Comparison of ENCODE assay signal across 12 mouse cellular contexts in the genomic region with DNA sequence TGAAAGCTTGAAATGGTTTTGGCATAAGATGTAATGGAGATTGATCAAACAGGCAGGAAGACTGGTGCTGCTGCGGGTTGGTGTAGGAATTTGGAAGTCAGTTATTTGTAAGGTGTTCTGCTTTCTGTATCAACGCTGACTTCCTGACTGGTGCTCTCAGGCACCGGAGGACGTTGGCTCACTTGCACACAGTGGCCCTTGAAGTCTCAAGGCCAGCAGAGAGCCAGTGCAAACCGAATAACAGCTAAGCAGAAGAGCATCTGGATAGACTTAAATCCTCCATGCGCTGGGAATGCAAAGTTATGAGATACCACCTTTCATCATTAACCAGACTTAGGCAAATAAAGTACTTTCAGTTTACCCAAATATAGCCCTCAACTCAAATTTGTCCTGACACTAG.
A peak's percentile ranks its signal among the peaks of the same experiment; 100 is the strongest.
DNase-seq lines count a peak whose midpoint lies in the region.
"Had no signal": no experiment of that assay in that cellular context is flagged by ENCODE, and none has a peak within 500 bp of the region (broad histone marks: within the 10 kb centered on the region; RNA-seq: fewer than 3 reads in every experiment).

No protein-coding gene starts in this region.

- DNase-seq in adrenal gland, adult (ENCODE audit: inconsistent age in 2 of 2, low spot score in 1 of 2), result peak; percentile 51 to 70
- DNase-seq in adrenal gland, postnatal 4 days (ENCODE audit: low spot score in 2 of 2), result no peak
- peak; percentile 32 for DNase-seq in adrenal gland, postnatal 10 days
- DNase-seq in adrenal gland, postnatal 14 days, result no peak
- no peak for DNase-seq in urinary bladder, postnatal 4 days (ENCODE audit: low spot score in 2 of 2)
- DNase-seq: B cell, adult 2 months; cerebellum, adult 11-12 months; cerebellum, adult 2 months; cerebellum, adult 9-10 months; cerebellum, postnatal 10 days; cerebellum, postnatal 25 days; forebrain, postnatal 0 days had no signal

Comparison
In these comparisons a context has a peak if more than half of its experiments do, and no peak if none do; other contexts are left out.
1. DNase-seq: peak in adrenal gland, adult (2 of 2) and adrenal gland, postnatal 10 days (single experiment); none in adrenal gland, postnatal 4 days (0 of 2), adrenal gland, postnatal 14 days (single experiment) and urinary bladder, postnatal 4 days (0 of 2).